Mouse (Mus musculus): ENCODE data around the gene Btbd2.

DNA sequence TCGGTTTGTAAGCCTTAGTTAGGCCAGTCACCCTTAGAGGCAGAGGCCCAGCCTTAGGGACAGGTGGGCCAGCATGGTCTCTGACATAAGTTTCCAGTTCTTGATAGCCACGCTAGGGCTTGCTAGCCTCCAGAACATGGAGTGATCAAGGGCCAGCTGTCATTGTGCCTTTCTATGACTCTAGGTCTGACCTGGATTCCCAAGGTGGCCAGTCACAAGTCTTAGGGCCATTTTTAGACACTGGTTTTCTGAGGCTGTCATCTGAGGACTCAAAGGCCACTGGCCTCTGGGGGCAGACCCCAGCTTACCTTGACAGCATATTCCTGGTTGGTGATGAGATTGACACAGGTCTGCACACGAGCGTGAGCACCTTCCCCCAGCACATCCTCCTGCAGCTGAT is 14.4 kb upstream of the Btbd2 start:
- no peak for TF ChIP-seq CTCF (IDR thresholded peaks at IDR 0.05; ENCODE audit: insufficient read depth, low read depth, low read length)
- TF ChIP-seq POLR2A (IDR thresholded peaks at IDR 0.05; ENCODE audit: insufficient read depth, low read depth, low read length) = no peak

Data from olfactory bulb, adult 2 months (tissue).